Mouse (Mus musculus): ENCODE data around the gene Mgme1. TPM values are rescaled to one million over a fixed set of nuclear protein-coding genes. Genes with fewer than 3 reads are reported as not detected.
A peak's percentile ranks its signal among the peaks of the same experiment; 100 is the strongest.

The Mgme1 gene
- polyA plus RNA-seq, 1 experiment from 2014 or later: 15.2 TPM

- Histone ChIP-seq H3K9me3 (no peaks in the 10 kb centered on the region), H3K36me3 (no peaks in the 10 kb centered on the region), H3K4me1 (peaks cover 27% of the 10 kb centered on the region), H3K4me2 (replicated peaks) (peak overlapping the region; percentile 9; the same call in 1 of the 2 replicates), H3K4me3 (peak overlapping the region; percentile 49), H3K9ac (replicated peaks) (no peak overlapping the region), H3K27ac (replicated peaks) (no peak overlapping the region), H3K27me3 (peaks cover 79% of the 10 kb centered on the region)
- WGBS: under 1% methylated on average over 10 of the region's 10 CpGs
- 0 out of 2 replicates have a peak, but pooled peaks have one; percentile 32 for ATAC-seq (ENCODE audit: low FRiP score, low read depth)
These were observed 59.5 kb downstream of the Mgme1 start for GRCm38 (mm10) chr2:144329937-144330336.

- no peaks in the 10 kb centered on the region for H3K36me3 ChIP-seq
- H3K27me3 ChIP-seq: peaks cover 84% of the 10 kb centered on the region
- H3K9ac ChIP-seq (replicated peaks): peak overlapping the region; percentile 35; the same call in 1 of the 2 replicates
- ATAC-seq (ENCODE audit: low FRiP score, low read depth): 0 out of 2 replicates have a peak, but pooled peaks have one; percentile 20
- H3K9me3 ChIP-seq: no peaks in the 10 kb centered on the region
- WGBS: under 1% methylated on average over 31 of the region's 41 CpGs
- no peak overlapping the region for H3K27ac ChIP-seq (replicated peaks)
- H3K4me2 ChIP-seq (replicated peaks): peak overlapping the region; percentile 76
- peak overlapping the region; percentile 49 for H3K4me3 ChIP-seq
- peaks cover 27% of the 10 kb centered on the region for H3K4me1 ChIP-seq
These were observed 60.0 kb downstream of the Mgme1 start for GRCm38 (mm10) chr2:144330352-144330959.

Other genes with a start within 250 kb of the Mgme1 start
- gene Banf2, start 237.6 kb upstream of the Mgme1 start, polyA plus RNA-seq (2016; fragmentation: Nextera tagmentation; extraction: Ambion mirVana): not detected in 2 replicates
- 93.3 and 97.2 TPM in 2 replicates for gene Snx5, start 243 bp downstream of the Mgme1 start, polyA plus RNA-seq (2016; fragmentation: Nextera tagmentation; extraction: Ambion mirVana)
- not detected in 2 replicates for gene Ovol2, start 61.5 kb downstream of the Mgme1 start, polyA plus RNA-seq (2016; fragmentation: Nextera tagmentation; extraction: Ambion mirVana)
- gene Kat14, start 98.3 kb downstream of the Mgme1 start, polyA plus RNA-seq (2016; fragmentation: Nextera tagmentation; extraction: Ambion mirVana): 46.0 and 47.1 TPM in 2 replicates
- gene Pet117, start 98.3 kb downstream of the Mgme1 start, polyA plus RNA-seq (2016; fragmentation: Nextera tagmentation; extraction: Ambion mirVana): not detected in 2 replicates